Mouse (Mus musculus) splenic B cell, adult 2 months (primary cell): ENCODE results near the gene Henmt1.

Source experiments
- DNase-seq: peaks from one replicate; pipeline ENCODE4 v3.0.0-alpha.2; 2011; ENCODE audit warnings: low read depth, low spot score
- H3K27me3 ChIP-seq: 2 replicates; pipeline ENCODE4 v1.6.1; 2012; ENCODE audit warnings: mild to moderate bottlenecking, low read length, moderate library complexity, mixed read lengths; ENCODE audit not compliant: control insufficient read depth, poor library complexity, insufficient read depth, severe bottlenecking
- H3K36me3 ChIP-seq: 2 replicates; pipeline ENCODE4 v1.6.1; 2012; ENCODE audit warnings: mild to moderate bottlenecking, low read length, moderate library complexity, mixed read lengths; ENCODE audit not compliant: control insufficient read depth, poor library complexity, insufficient read depth, severe bottlenecking

Gene Henmt1

GRCm38 (mm10) chr3:108939573-108939972 is at the start of gene Henmt1:
Henmt1 (plus strand) TSS chr3:108939873.
- no peaks in the 10 kb centered on the region for H3K27me3 ChIP-seq
- no peak for DNase-seq
- no peaks in the 10 kb centered on the region for H3K36me3 ChIP-seq

- H3K36me3 ChIP-seq, result no peaks in the 10 kb centered on the region
- no peaks in the 10 kb centered on the region for H3K27me3 ChIP-seq
- no peak for DNase-seq
Measured at GRCm38 (mm10) chr3:108889908-108890307, 49.8 kb upstream of the Henmt1 start, which contains the start of gene Fndc7. Fndc7 (minus strand) TSS chr3:108890008.

GRCm38 (mm10) chr3:108892080-108892479 is 47.6 kb upstream of the Henmt1 start:
- no peak for DNase-seq
- Histone ChIP-seq H3K36me3 (no peaks in the 10 kb centered on the region), H3K27me3 (no peaks in the 10 kb centered on the region)

- Histone ChIP-seq H3K27me3 (no peaks in the 10 kb centered on the region), H3K36me3 (no peaks in the 10 kb centered on the region)
- no peak for DNase-seq
Measured at GRCm38 (mm10) chr3:108892914-108893313, 46.8 kb upstream of the Henmt1 start.

GRCm38 (mm10) chr3:108898640-108899039 is 41.0 kb upstream of the Henmt1 start:
- no peak for DNase-seq
- Histone ChIP-seq H3K27me3 (no peaks in the 10 kb centered on the region), H3K36me3 (peaks cover 4% of the 10 kb centered on the region; the same call in 1 of the 2 replicates)

- Histone ChIP-seq H3K27me3 (no peaks in the 10 kb centered on the region), H3K36me3 (peaks cover 14% of the 10 kb centered on the region)
- DNase-seq, result peak; percentile 89
Measured at GRCm38 (mm10) chr3:108900147-108900546, 39.5 kb upstream of the Henmt1 start.

GRCm38 (mm10) chr3:108900681-108901080 is 39.0 kb upstream of the Henmt1 start:
- Histone ChIP-seq H3K36me3 (peaks cover 18% of the 10 kb centered on the region), H3K27me3 (no peaks in the 10 kb centered on the region)
- DNase-seq, result no peak

- H3K36me3 ChIP-seq, result peaks cover 23% of the 10 kb centered on the region
- no peaks in the 10 kb centered on the region for H3K27me3 ChIP-seq
- DNase-seq, result peak; percentile 72
Measured at GRCm38 (mm10) chr3:108902038-108902437, 37.6 kb upstream of the Henmt1 start.

GRCm38 (mm10) chr3:108902934-108903333 is 36.7 kb upstream of the Henmt1 start:
- no peaks in the 10 kb centered on the region for H3K27me3 ChIP-seq
- no peak for DNase-seq
- peaks cover 23% of the 10 kb centered on the region for H3K36me3 ChIP-seq

- H3K36me3 ChIP-seq, result peaks cover 13% of the 10 kb centered on the region
- peak; percentile 57 for DNase-seq
- no peaks in the 10 kb centered on the region for H3K27me3 ChIP-seq
Measured at GRCm38 (mm10) chr3:108910303-108911080, 29.2 kb upstream of the Henmt1 start.

- peak; percentile 93 for DNase-seq
- H3K27me3 ChIP-seq, result no peaks in the 10 kb centered on the region
- peaks cover 10% of the 10 kb centered on the region for H3K36me3 ChIP-seq
Measured at GRCm38 (mm10) chr3:108911081-108911547, 28.6 kb upstream of the Henmt1 start.

- H3K27me3 ChIP-seq, result no peaks in the 10 kb centered on the region
- DNase-seq, result peak; percentile 97
- peaks cover 8% of the 10 kb centered on the region for H3K36me3 ChIP-seq
Measured at GRCm38 (mm10) chr3:108911548-108912413, 27.9 kb upstream of the Henmt1 start, which contains the start of gene Prpf38b. Prpf38b (minus strand) TSS chr3:108911727.

GRCm38 (mm10) chr3:108915999-108916398 is 23.7 kb upstream of the Henmt1 start:
- Histone ChIP-seq H3K27me3 (no peaks in the 10 kb centered on the region), H3K36me3 (no peaks in the 10 kb centered on the region)
- DNase-seq, result no peak

- H3K27me3 ChIP-seq, result no peaks in the 10 kb centered on the region
- H3K36me3 ChIP-seq, result no peaks in the 10 kb centered on the region
- no peak for DNase-seq
Measured at GRCm38 (mm10) chr3:108916857-108917256, 22.8 kb upstream of the Henmt1 start.

- no peaks in the 10 kb centered on the region for H3K27me3 ChIP-seq
- no peaks in the 10 kb centered on the region for H3K36me3 ChIP-seq
- DNase-seq, result no peak
Measured at GRCm38 (mm10) chr3:108917986-108918385, 21.7 kb upstream of the Henmt1 start.
